Mouse (Mus musculus): ENCODE results near the gene Cacna1a.
"Not testable (repeated sequence)": the region's sequence is repeated elsewhere in the genome, so short reads cannot be mapped to it uniquely, and the experiment has no call there.

The Cacna1a gene

GRCm38 (mm10) chr8:84485366-84485765 lies 97.1 kb downstream of the Cacna1a start:
- no peak for DNase-seq

- peak in 1 of 2 experiments; percentile 25 for DNase-seq
These were observed 97.6 kb downstream of the Cacna1a start for GRCm38 (mm10) chr8:84485864-84486263.

- DNase-seq = no peak
These were observed 101.0 kb downstream of the Cacna1a start for GRCm38 (mm10) chr8:84489223-84489622.

- DNase-seq = no peak
These were observed 106.4 kb downstream of the Cacna1a start for GRCm38 (mm10) chr8:84494541-84495084.

GRCm38 (mm10) chr8:84501181-84501580 lies 112.9 kb downstream of the Cacna1a start:
- no peak for DNase-seq

- no peak for DNase-seq
These were observed 113.5 kb downstream of the Cacna1a start for GRCm38 (mm10) chr8:84501671-84502308.

GRCm38 (mm10) chr8:84502638-84503037 lies 114.4 kb downstream of the Cacna1a start:
- DNase-seq = no peak

- no peak for DNase-seq
These were observed 119.0 kb downstream of the Cacna1a start for GRCm38 (mm10) chr8:84507220-84507619.

GRCm38 (mm10) chr8:84509764-84510163 lies 121.5 kb downstream of the Cacna1a start:
- not testable (repeated sequence) for DNase-seq

- no peak for DNase-seq
These were observed 123.4 kb downstream of the Cacna1a start for GRCm38 (mm10) chr8:84511621-84512020.

GRCm38 (mm10) chr8:84513765-84514164 lies 125.5 kb downstream of the Cacna1a start:
- no peak for DNase-seq

GRCm38 (mm10) chr8:84518180-84518579 lies 129.9 kb downstream of the Cacna1a start:
- DNase-seq = no peak

GRCm38 (mm10) chr8:84518720-84519119 lies 130.5 kb downstream of the Cacna1a start:
- DNase-seq = no peak

GRCm38 (mm10) chr8:84519767-84520626 lies 131.8 kb downstream of the Cacna1a start:
- no peak for DNase-seq

GRCm38 (mm10) chr8:84520999-84521398 lies 132.8 kb downstream of the Cacna1a start:
- no peak for DNase-seq

GRCm38 (mm10) chr8:84528036-84528435 lies 139.8 kb downstream of the Cacna1a start:
- DNase-seq = no peak

GRCm38 (mm10) chr8:84529548-84529947 lies 141.3 kb downstream of the Cacna1a start:
- DNase-seq = no peak

GRCm38 (mm10) chr8:84532725-84533124 lies 144.5 kb downstream of the Cacna1a start:
- no peak for DNase-seq

GRCm38 (mm10) chr8:84533341-84533740 lies 145.1 kb downstream of the Cacna1a start:
- no peak for DNase-seq

GRCm38 (mm10) chr8:84536917-84537316 lies 148.7 kb downstream of the Cacna1a start:
- DNase-seq = no peak

GRCm38 (mm10) chr8:84539376-84539775 lies 151.1 kb downstream of the Cacna1a start:
- no peak for DNase-seq

GRCm38 (mm10) chr8:84542481-84542880 lies 154.2 kb downstream of the Cacna1a start:
- no peak for DNase-seq

- no peak for DNase-seq
These were observed 157.3 kb downstream of the Cacna1a start for GRCm38 (mm10) chr8:84545522-84545921.

- DNase-seq = no peak
These were observed 164.2 kb downstream of the Cacna1a start for GRCm38 (mm10) chr8:84552457-84552856.
